Mouse (Mus musculus): Measurements from ENCODE around the gene Primpol.

DNA sequence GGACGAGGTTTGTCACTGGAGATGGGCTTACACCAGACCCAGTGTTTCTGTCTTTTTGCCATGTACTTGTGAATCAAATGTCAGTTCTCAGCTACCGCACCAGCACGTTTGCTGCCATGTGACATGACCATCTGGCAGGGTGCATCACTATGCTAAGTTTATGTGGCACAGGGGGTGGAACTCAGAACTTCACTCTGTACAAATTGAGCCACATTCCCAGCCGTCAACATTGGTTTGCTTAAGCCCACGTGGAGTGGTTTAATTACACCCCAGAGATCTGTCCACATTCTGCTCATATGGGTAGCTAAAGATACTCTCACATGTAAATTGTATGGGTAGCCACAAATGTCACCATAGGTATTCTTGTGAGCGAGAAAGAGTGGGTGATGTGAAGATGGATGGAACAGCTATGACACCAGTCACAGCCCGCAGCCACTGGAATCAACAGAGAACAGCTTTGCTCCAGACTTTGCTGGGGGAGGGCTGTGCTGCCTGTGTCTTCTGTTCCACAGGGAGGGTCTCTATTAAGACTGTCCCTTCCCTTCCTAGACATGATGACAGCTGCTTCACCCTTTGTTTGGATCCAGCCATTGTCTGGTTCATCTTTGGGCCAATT, 50.0 kb downstream of the Primpol start:
- no peak for TF ChIP-seq CTCF (IDR thresholded peaks at IDR 0.05; ENCODE audit: borderline replicate concordance, insufficient read depth, low read depth, low read length)
- no peak for TF ChIP-seq POLR2A (IDR thresholded peaks at IDR 0.05; ENCODE audit: borderline replicate concordance, insufficient read depth, low read length)

Measured in cerebellum, adult 2 months (tissue).